ENCODE assay signal across 8 mouse cellular contexts in the genomic region with DNA sequence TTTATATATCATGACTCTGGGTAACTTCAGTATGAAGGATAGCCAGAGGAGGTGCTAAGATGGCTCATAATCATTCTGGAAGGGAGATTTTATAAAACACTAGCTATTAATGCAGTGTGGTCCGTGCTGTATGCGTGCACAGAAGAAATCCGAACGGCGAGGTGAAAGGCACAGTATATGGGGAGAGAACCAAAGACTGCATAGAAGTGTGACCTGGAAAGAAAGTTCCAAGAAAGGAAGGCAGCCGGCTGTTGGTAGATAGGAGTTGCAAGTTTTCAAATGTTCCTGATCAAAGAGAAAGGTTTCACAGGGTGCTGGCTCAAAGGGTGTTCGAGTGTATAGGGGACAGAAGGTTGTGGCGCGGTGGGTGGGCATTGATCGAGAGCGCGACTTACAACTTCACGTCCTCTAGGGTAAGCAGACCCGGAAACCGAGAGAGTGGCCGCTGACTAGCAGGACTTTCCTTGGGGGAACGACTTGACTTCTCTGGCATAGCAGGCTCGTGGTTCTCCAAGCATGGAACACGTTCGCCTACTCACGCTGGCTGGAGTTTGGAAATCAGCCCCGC. TPM values are rescaled to one million over a fixed set of nuclear protein-coding genes. Genes with fewer than 3 reads are reported as not detected.
DNase-seq lines count a peak whose midpoint lies in the region; ATAC-seq and TF ChIP-seq lines count a peak whose summit lies in the region.

No protein-coding gene starts in this region.

- DNase-seq in heart, adult 18-20 months, result no peak
- DNase-seq in G1E (ENCODE audit: low spot score), result peak; percentile 1
- no peak for DNase-seq in hindbrain, embryonic 10.5 days (ENCODE audit: low spot score)
- DNase-seq in retina, postnatal 1 day, result no peak
- no peak for DNase-seq in cerebellum, adult 11-12 months
- no peak for DNase-seq in frontal cortex, adult 2 months (ENCODE audit: extremely low spot score in 1 of 2, low spot score in 1 of 2)

- H3K4me1 ChIP-seq in heart, embryonic 14.5 days (ENCODE audit: control insufficient read depth in 2 of 2, insufficient read depth in 2 of 2, low read length in 2 of 2), result peaks cover 0 to 6% of the 10 kb centered on the region in 2 experiments; a peak in 1 of 4 replicates
- H3K4me1 ChIP-seq in G1E (ENCODE audit: insufficient read depth, low read depth, low read length), result peaks cover 6% of the 10 kb centered on the region
- peaks cover 6% of the 10 kb centered on the region; the same call in 1 of the 2 replicates for H3K4me1 ChIP-seq in hindbrain, embryonic 10.5 days (replicated peaks)

- no peaks in the 10 kb centered on the region for H3K27me3 ChIP-seq in heart, embryonic 14.5 days (ENCODE audit: control insufficient read depth, insufficient read depth, low read length)
- no peaks in the 10 kb centered on the region for H3K27me3 ChIP-seq in G1E (ENCODE audit: insufficient read depth, low read length)
- H3K27me3 ChIP-seq in hindbrain, embryonic 10.5 days (ENCODE audit: insufficient read depth, poor library complexity, severe bottlenecking), result peaks cover 22% of the 10 kb centered on the region

- H3K27ac ChIP-seq in heart, embryonic 14.5 days (replicated peaks in 1 of 2; ENCODE audit: control insufficient read depth in 1 of 2, insufficient read depth in 1 of 2, low read depth in 2 of 2, low read length in 2 of 2), result no peak overlapping the region
- H3K27ac ChIP-seq in hindbrain, embryonic 10.5 days, result peak overlapping the region; percentile 50

- H3K4me3 ChIP-seq in heart, embryonic 14.5 days (ENCODE audit: control insufficient read depth in 1 of 2, insufficient read depth in 1 of 2, low read depth in 1 of 2, low read length in 2 of 2), result peak overlapping the region; percentile 61 to 72
- peak overlapping the region; percentile 73 for H3K4me3 ChIP-seq in G1E (ENCODE audit: low read depth, low read length)
- peak overlapping the region; percentile 64 for H3K4me3 ChIP-seq in hindbrain, embryonic 10.5 days

- H3K36me3 ChIP-seq in heart, embryonic 14.5 days (ENCODE audit: control insufficient read depth, insufficient read depth, low read length), result peaks cover 9% of the 10 kb centered on the region
- H3K36me3 ChIP-seq in G1E (replicated peaks), result peaks cover 14% of the 10 kb centered on the region
- peaks cover 20% of the 10 kb centered on the region for H3K36me3 ChIP-seq in hindbrain, embryonic 10.5 days

- no peak for TF ChIP-seq CTCF in G1E (IDR thresholded peaks at IDR 0.05; ENCODE audit: low read depth, low read length)

- no peak for ATAC-seq in heart, embryonic 14.5 days (ENCODE audit: insufficient number of reproducible peaks, insufficient read depth, low FRiP score, low read depth)
- ATAC-seq in G1E (ENCODE audit: extremely low read depth, insufficient number of reproducible peaks, low FRiP score, poor library complexity, severe bottlenecking), result peak; percentile 43
- peak; percentile 55 for ATAC-seq in megakaryocyte progenitor cell, adult 5-6 weeks (replicated peaks; ENCODE audit: poor library complexity)

- H3K9me3 ChIP-seq in heart, embryonic 14.5 days (ENCODE audit: control insufficient read depth, low read length), result no peaks in the 10 kb centered on the region
- H3K9me3 ChIP-seq in G1E (replicated peaks), result no peaks in the 10 kb centered on the region
- no peaks in the 10 kb centered on the region for H3K9me3 ChIP-seq in hindbrain, embryonic 10.5 days

- 17% methylated on average over 22 of the region's 22 CpGs for WGBS in heart, embryonic 14.5 days
- WGBS in hindbrain, embryonic 10.5 days, result 23% methylated on average over 22 of the region's 22 CpGs

- H3K4me2 ChIP-seq in heart, embryonic 14.5 days (ENCODE audit: low read length), result peak overlapping the region; percentile 71

- H3K9ac ChIP-seq in heart, embryonic 14.5 days (ENCODE audit: low read length), result peak overlapping the region; percentile 62

RNA-seq across cellular contexts. Expression of a gene that starts 0.5 kb away (rescaled TPM):
- polyA plus RNA-seq in heart, embryonic 14.5 days (2014; fragmentation: Nextera tagmentation; extraction: Ambion mirVana), result 30.6 and 32.1 TPM in 2 replicates
- 10 to 100 TPM; 40.2 to 43.2 TPM for total RNA-seq in heart, adult 18-20 months (2021)
- total RNA-seq in G1E (2014; fragmentation: Nextera tagmentation) (63.3 and 72.2 TPM in 2 replicates), G1E (2017) (103 and 104 TPM in 2 replicates)
- 18.7 and 20.7 TPM in 2 replicates for polyA plus RNA-seq in G1E (2012)
- polyA plus RNA-seq in hindbrain, embryonic 10.5 days (2016; fragmentation: Nextera tagmentation; extraction: Ambion mirVana), result 36.0 and 39.2 TPM in 2 replicates
- 85.4 and 95.5 TPM in 2 replicates for total RNA-seq in megakaryocyte progenitor cell, adult 5-6 weeks (2015)
- 113 and 116 TPM in 2 replicates for total RNA-seq in megakaryocyte progenitor cell, adult 5-6 weeks (2017)
- polyA plus RNA-seq in frontal cortex, adult 2 months (2012; rRNA removed), result 44.8 and 47.8 TPM in 2 replicates

RNA-seq across cellular contexts. Expression of a gene that starts 31.1 kb away (rescaled TPM):
- not detected in 2 replicates for polyA plus RNA-seq in heart, embryonic 14.5 days (2014; fragmentation: Nextera tagmentation; extraction: Ambion mirVana)
- total RNA-seq in heart, adult 18-20 months (2021), result not detected
- total RNA-seq in G1E (2014; fragmentation: Nextera tagmentation) (not detected in 2 replicates), G1E (2017) (0.11 and 0.12 TPM in 2 replicates)
- not detected in 2 replicates for polyA plus RNA-seq in G1E (2012)
- not detected in 2 replicates for polyA plus RNA-seq in hindbrain, embryonic 10.5 days (2016; fragmentation: Nextera tagmentation; extraction: Ambion mirVana)
- not detected in 2 replicates for total RNA-seq in megakaryocyte progenitor cell, adult 5-6 weeks (2015)
- not detected in 2 replicates for total RNA-seq in megakaryocyte progenitor cell, adult 5-6 weeks (2017)
- polyA plus RNA-seq in frontal cortex, adult 2 months (2012; rRNA removed), result 1.5 and 1.6 TPM in 2 replicates

RNA-seq across cellular contexts. Expression of a gene that starts 51.1 kb away (rescaled TPM):
- not detected in 2 replicates for polyA plus RNA-seq in heart, embryonic 14.5 days (2014; fragmentation: Nextera tagmentation; extraction: Ambion mirVana)
- under 1 TPM in 1 of 2 experiments, not detected in 1; 0.13 TPM for total RNA-seq in heart, adult 18-20 months (2021)
- total RNA-seq in G1E (2014; fragmentation: Nextera tagmentation), result 0.73 and 2.0 TPM in 2 replicates
- total RNA-seq in G1E (2017), result 0.82 and 1.0 TPM in 2 replicates
- 0.08 TPM in 1 of 2 replicates, not detected in the other for polyA plus RNA-seq in G1E (2012)
- 0.63 and 0.95 TPM in 2 replicates for polyA plus RNA-seq in hindbrain, embryonic 10.5 days (2016; fragmentation: Nextera tagmentation; extraction: Ambion mirVana)
- total RNA-seq in megakaryocyte progenitor cell, adult 5-6 weeks (2015), result 1.2 and 1.9 TPM in 2 replicates
- 0.71 and 0.84 TPM in 2 replicates for total RNA-seq in megakaryocyte progenitor cell, adult 5-6 weeks (2017)
- polyA plus RNA-seq in frontal cortex, adult 2 months (2012; rRNA removed), result 0.22 and 0.34 TPM in 2 replicates
